Mouse (Mus musculus): ENCODE data around the gene Arhgap23. TPM values are rescaled to one million over a fixed set of nuclear protein-coding genes. Genes with fewer than 3 reads are reported as not detected.

Arhgap23 gene
- total and polyA plus RNA-seq, 2 experiments = 2.8 to 13.6 TPM

- TF ChIP-seq CTCF (IDR thresholded peaks at IDR 0.05; ENCODE audit: low read depth, low read length) = no peak
- TF ChIP-seq POLR2A (IDR thresholded peaks at IDR 0.05; ENCODE audit: extremely low read depth, insufficient read depth, low read length) = no peak
- DNase-seq (ENCODE audit: extremely low read depth, low read depth, low spot score) = no peak
- Histone ChIP-seq H3K36me3 (ENCODE audit: control insufficient read depth, insufficient read depth, low read length) (peaks cover 14% of the 10 kb centered on the region), H3K9ac (ENCODE audit: low read depth, low read length) (no peak overlapping the region), H3K4me1 (ENCODE audit: control insufficient read depth, insufficient read depth, low read length) (no peaks in the 10 kb centered on the region), H3K27me3 (ENCODE audit: control insufficient read depth, insufficient read depth, low read length) (no peaks in the 10 kb centered on the region), H3K4me3 (ENCODE audit: insufficient read depth, low read depth, low read length) (no peak overlapping the region), H3K79me2 (ENCODE audit: control insufficient read depth, insufficient read depth, low read length) (peaks cover 4% of the 10 kb centered on the region; the same call in 1 of the 2 replicates), H3K27ac (replicated peaks; ENCODE audit: insufficient read depth, low read depth, low read length) (no peak overlapping the region)
- WGBS = 90% methylated on average over 4 of the region's 4 CpGs
These were observed 41.8 kb downstream of the Arhgap23 start for GRCm38 (mm10) chr11:97457120-97457519.

DNA sequence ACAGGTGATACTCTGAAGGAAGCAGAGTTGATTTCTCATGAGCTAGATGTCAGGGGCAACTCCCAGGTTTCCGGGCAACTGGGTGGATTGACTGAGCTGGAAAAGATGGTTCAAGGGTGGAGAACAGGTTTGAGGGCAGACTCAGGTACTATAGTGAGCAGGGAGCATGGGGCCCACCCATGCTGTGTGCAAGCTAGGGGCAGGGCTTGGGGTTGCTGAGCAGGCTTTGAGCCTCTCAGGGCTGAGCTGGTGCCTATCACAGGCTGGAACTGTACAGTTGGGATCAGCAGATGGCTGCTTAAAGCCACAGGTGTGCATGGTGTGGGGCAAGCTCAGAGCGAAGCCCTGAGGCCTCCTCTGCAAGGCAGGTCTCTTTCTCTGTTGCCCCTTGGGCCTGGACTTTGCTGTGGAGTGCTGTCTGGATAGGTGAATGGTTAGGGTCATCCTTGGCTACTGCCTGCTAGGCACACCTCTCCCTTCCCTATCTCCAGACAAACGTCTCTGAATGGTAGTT is 46.0 kb downstream of the Arhgap23 start:
- H3K36me3 ChIP-seq (ENCODE audit: control insufficient read depth, insufficient read depth, low read length) = peaks cover 13% of the 10 kb centered on the region
- 87% methylated on average over 3 of the region's 3 CpGs for WGBS

DNA sequence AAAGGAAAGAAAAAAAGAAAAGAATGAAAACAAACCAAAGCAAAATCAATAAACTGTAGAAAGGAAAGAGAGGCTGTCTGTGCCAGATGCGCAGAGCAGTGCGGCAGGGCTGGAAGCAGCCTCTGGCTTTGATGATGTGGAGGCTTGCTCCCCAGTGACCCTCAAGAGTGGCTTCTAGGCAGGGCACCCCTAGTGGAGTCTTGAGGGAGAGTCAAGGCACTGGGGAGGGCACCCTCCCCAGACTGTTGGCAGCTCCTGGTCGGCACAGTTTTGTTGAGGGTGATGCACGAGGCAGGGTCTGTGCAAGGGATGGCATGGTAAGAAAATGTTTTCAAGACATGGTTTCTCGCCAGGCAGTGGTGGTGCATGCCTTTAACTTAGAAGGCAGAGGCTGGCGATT is 47.2 kb downstream of the Arhgap23 start:
- no peak overlapping the region for H3K9ac ChIP-seq (ENCODE audit: low read depth, low read length)
- TF ChIP-seq CTCF (IDR thresholded peaks at IDR 0.05; ENCODE audit: low read depth, low read length) = no peak
- TF ChIP-seq POLR2A (IDR thresholded peaks at IDR 0.05; ENCODE audit: extremely low read depth, insufficient read depth, low read length) = no peak
- H3K4me1 ChIP-seq (ENCODE audit: control insufficient read depth, insufficient read depth, low read length) = no peaks in the 10 kb centered on the region
- H3K36me3 ChIP-seq (ENCODE audit: control insufficient read depth, insufficient read depth, low read length) = peaks cover 7% of the 10 kb centered on the region
- 96% methylated on average over 6 of the region's 6 CpGs for WGBS
- DNase-seq (ENCODE audit: extremely low read depth, low read depth, low spot score) = no peak
- H3K79me2 ChIP-seq (ENCODE audit: control insufficient read depth, insufficient read depth, low read length) = no peaks in the 10 kb centered on the region; the same call in 1 of the 2 replicates
- H3K27me3 ChIP-seq (ENCODE audit: control insufficient read depth, insufficient read depth, low read length) = no peaks in the 10 kb centered on the region
- H3K27ac ChIP-seq (replicated peaks; ENCODE audit: insufficient read depth, low read depth, low read length) = no peak overlapping the region
- H3K4me3 ChIP-seq (ENCODE audit: insufficient read depth, low read depth, low read length) = no peak overlapping the region

More for the DNA sequence above, 46.0 kb downstream of the Arhgap23 start:
- no peak overlapping the region for H3K9ac ChIP-seq (ENCODE audit: low read depth, low read length)
- H3K4me3 ChIP-seq (ENCODE audit: insufficient read depth, low read depth, low read length) = no peak overlapping the region
- H3K27ac ChIP-seq (replicated peaks; ENCODE audit: insufficient read depth, low read depth, low read length) = no peak overlapping the region
- H3K27me3 ChIP-seq (ENCODE audit: control insufficient read depth, insufficient read depth, low read length) = no peaks in the 10 kb centered on the region
- DNase-seq (ENCODE audit: extremely low read depth, low read depth, low spot score) = no peak
- H3K4me1 ChIP-seq (ENCODE audit: control insufficient read depth, insufficient read depth, low read length) = no peaks in the 10 kb centered on the region
- no peak for TF ChIP-seq POLR2A (IDR thresholded peaks at IDR 0.05; ENCODE audit: extremely low read depth, insufficient read depth, low read length)
- TF ChIP-seq CTCF (IDR thresholded peaks at IDR 0.05; ENCODE audit: low read depth, low read length) = no peak
- no peaks in the 10 kb centered on the region; the same call in 1 of the 2 replicates for H3K79me2 ChIP-seq (ENCODE audit: control insufficient read depth, insufficient read depth, low read length)

DNA sequence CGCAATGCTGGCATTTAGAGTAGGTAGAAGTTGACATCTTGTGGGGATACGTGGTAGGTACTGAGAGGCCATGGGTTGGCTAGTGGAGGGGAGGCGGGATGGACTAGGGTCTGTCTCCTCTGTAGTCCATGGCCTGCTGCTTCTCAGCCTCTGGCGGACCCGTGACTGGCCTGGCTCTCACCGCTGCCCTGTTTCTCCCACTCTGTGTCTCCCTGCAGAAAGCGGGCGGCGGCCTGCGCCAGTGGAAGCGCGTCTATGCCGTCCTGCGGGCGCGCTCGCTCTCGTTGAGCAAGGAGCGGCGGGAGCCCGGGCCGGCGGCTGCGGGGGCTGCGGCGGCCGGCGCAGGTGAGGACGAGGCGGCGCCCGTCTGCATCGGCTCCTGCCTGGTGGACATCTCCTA is 47.8 kb downstream of the Arhgap23 start:
- H3K4me1 ChIP-seq (ENCODE audit: control insufficient read depth, insufficient read depth, low read length) = no peaks in the 10 kb centered on the region
- H3K79me2 ChIP-seq (ENCODE audit: control insufficient read depth, insufficient read depth, low read length) = no peaks in the 10 kb centered on the region; the same call in 1 of the 2 replicates
- H3K27ac ChIP-seq (replicated peaks; ENCODE audit: insufficient read depth, low read depth, low read length) = no peak overlapping the region
- H3K9ac ChIP-seq (ENCODE audit: low read depth, low read length) = no peak overlapping the region
- TF ChIP-seq POLR2A (IDR thresholded peaks at IDR 0.05; ENCODE audit: extremely low read depth, insufficient read depth, low read length) (no peak), CTCF (IDR thresholded peaks at IDR 0.05; ENCODE audit: low read depth, low read length) (no peak)
- H3K4me3 ChIP-seq (ENCODE audit: insufficient read depth, low read depth, low read length) = no peak overlapping the region
- no peaks in the 10 kb centered on the region for H3K27me3 ChIP-seq (ENCODE audit: control insufficient read depth, insufficient read depth, low read length)
- peaks cover 4% of the 10 kb centered on the region; the same call in 1 of the 2 replicates for H3K36me3 ChIP-seq (ENCODE audit: control insufficient read depth, insufficient read depth, low read length)
- no peak for DNase-seq (ENCODE audit: extremely low read depth, low read depth, low spot score)
- WGBS = 87% methylated on average over 33 of the region's 33 CpGs

DNA sequence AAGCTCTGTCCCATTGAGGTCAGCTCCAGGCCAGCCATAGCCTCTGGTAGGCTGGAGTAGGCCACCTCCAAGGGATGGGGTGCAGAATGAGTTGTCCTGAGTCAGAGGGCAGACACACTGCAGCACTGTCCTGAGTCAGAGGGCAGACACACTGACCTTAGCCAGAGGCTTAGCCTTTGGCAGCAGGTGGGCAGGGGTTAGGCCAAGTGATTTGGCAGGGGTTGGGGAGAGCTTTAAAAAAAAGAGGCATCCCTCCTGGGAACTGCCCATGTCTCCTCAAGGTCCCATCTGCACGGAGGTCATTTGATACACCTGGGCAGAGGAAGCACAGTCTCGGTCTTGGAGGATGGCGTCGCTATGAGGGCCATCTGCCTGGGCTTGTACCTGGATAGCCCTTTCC is 48.7 kb downstream of the Arhgap23 start:
- no peaks in the 10 kb centered on the region for H3K4me1 ChIP-seq (ENCODE audit: control insufficient read depth, insufficient read depth, low read length)
- TF ChIP-seq CTCF (IDR thresholded peaks at IDR 0.05; ENCODE audit: low read depth, low read length) (no peak), POLR2A (IDR thresholded peaks at IDR 0.05; ENCODE audit: extremely low read depth, insufficient read depth, low read length) (no peak)
- DNase-seq (ENCODE audit: extremely low read depth, low read depth, low spot score) = no peak
- H3K9ac ChIP-seq (ENCODE audit: low read depth, low read length) = no peak overlapping the region
- 93% methylated on average over 4 of the region's 4 CpGs for WGBS
- H3K79me2 ChIP-seq (ENCODE audit: control insufficient read depth, insufficient read depth, low read length) = no peaks in the 10 kb centered on the region; the same call in 1 of the 2 replicates
- H3K4me3 ChIP-seq (ENCODE audit: insufficient read depth, low read depth, low read length) = no peak overlapping the region
- H3K27me3 ChIP-seq (ENCODE audit: control insufficient read depth, insufficient read depth, low read length) = no peaks in the 10 kb centered on the region
- peaks cover 4% of the 10 kb centered on the region; the same call in 1 of the 2 replicates for H3K36me3 ChIP-seq (ENCODE audit: control insufficient read depth, insufficient read depth, low read length)
- no peak overlapping the region for H3K27ac ChIP-seq (replicated peaks; ENCODE audit: insufficient read depth, low read depth, low read length)

- WGBS = 86% methylated on average over 12 of the region's 12 CpGs
- H3K9ac ChIP-seq (ENCODE audit: low read depth, low read length) = no peak overlapping the region
- no peaks in the 10 kb centered on the region for H3K27me3 ChIP-seq (ENCODE audit: control insufficient read depth, insufficient read depth, low read length)
- no peak overlapping the region for H3K27ac ChIP-seq (replicated peaks; ENCODE audit: insufficient read depth, low read depth, low read length)
- DNase-seq (ENCODE audit: extremely low read depth, low read depth, low spot score) = no peak
- H3K36me3 ChIP-seq (ENCODE audit: control insufficient read depth, insufficient read depth, low read length) = no peaks in the 10 kb centered on the region; the same call in 1 of the 2 replicates
- no peak overlapping the region for H3K4me3 ChIP-seq (ENCODE audit: insufficient read depth, low read depth, low read length)
- H3K79me2 ChIP-seq (ENCODE audit: control insufficient read depth, insufficient read depth, low read length) = no peaks in the 10 kb centered on the region; the same call in 1 of the 2 replicates
- no peak for TF ChIP-seq CTCF (IDR thresholded peaks at IDR 0.05; ENCODE audit: low read depth, low read length)
- TF ChIP-seq POLR2A (IDR thresholded peaks at IDR 0.05; ENCODE audit: extremely low read depth, insufficient read depth, low read length) = no peak
- no peaks in the 10 kb centered on the region for H3K4me1 ChIP-seq (ENCODE audit: control insufficient read depth, insufficient read depth, low read length)
These were observed 50.6 kb downstream of the Arhgap23 start for GRCm38 (mm10) chr11:97465957-97466356.

Data from liver, adult 2 months (tissue).